Mouse (Mus musculus): Measurements from ENCODE around the gene Nemf.
"Not testable (repeated sequence)": the region's sequence is repeated elsewhere in the genome, so short reads cannot be mapped to it uniquely, and the experiment has no call there.

Gene Nemf

DNA sequence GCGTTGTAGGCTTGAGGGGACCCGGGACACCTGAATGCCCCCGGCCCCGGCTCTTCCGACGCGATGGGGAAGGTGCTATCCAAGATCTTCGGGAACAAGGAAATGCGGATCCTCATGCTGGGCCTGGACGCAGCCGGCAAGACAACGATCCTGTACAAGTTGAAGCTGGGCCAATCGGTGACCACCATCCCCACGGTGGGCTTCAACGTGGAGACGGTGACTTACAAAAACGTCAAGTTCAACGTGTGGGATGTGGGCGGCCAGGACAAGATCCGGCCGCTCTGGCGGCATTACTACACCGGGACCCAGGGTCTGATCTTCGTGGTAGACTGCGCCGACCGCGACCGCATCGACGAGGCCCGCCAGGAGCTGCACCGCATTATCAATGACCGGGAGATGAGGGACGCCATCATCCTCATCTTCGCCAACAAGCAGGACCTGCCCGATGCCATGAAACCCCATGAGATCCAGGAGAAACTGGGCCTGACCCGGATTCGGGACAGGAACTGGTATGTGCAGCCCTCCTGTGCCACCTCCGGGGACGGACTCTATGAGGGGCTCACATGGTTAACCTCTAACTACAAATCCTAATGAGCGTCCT, 15.9 kb upstream of the Nemf start:
- ATAC-seq (ENCODE audit: low TSS enrichment): no peak

DNA sequence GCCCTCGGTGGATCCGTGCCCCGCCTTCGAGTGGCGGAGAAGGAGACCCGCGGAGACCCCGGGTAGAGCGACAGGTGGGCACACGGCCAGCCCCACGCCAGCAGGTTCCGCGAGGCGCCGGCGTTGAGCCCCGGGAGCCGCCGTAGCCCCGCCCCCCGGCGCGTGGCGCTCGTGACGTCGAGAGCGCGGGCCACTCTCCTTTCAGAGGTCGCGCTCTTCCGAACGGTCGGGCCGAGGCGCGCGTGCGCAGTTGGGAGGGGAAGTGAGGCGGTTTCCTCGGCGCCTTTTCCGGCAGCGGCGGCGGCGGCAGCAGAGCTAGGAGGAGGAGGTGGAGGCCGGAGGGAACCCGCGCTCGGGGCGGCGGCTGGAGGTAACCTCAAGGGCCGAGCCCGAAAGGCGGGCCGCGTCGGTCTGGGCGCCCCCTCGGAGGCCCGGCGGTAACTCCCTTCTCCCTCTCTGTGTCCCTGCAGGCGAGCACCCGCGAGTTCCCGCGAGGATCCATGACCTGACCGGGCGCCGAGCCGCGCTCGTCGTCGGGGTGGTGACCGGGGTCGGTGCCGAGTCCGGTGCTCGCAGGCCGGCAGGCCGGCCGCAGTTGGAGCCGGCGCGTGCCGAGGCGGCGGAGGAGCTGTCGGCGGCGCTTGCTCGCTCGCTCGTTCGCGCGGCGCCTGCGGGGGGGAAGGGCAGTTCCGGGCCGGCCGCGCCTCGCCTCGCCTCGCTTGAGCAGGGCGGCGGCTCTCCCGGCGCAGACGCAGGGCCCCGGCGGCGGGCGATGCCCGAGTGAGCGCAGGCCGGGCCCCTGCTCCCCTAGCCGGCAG, 15.1 kb upstream of the Nemf start, which contains the start of the genes Arf6 and Gm9887:
Gene Arf6 (plus strand): TSS at position 297 of the 818 bp plus-strand sequence.
Gene Gm9887 (minus strand): TSS at position 605 of the 818 bp plus-strand sequence.
- ATAC-seq (ENCODE audit: low TSS enrichment): peak; percentile 93

DNA sequence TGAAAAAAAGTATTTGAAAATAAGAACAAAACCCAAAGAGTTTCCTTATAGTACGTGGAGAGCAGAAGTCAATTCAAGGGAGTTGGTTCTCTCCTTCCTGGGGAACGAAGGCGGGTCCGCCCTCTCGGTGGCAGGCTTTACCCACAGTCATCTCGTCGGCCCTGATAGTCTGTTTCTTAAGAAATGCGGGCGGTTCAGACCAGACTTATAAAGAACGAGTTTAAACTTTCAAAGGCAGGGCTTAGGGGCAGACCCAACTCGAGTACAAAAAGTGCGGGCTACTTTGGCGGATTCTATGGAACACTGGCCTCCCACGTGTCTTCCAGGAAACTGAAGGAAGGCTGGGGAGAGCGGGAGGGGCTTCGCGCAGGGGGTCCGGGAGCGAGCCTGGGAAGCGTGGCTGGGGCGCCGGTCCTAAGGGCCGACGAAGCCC, 14.5 kb upstream of the Nemf start:
- ATAC-seq (ENCODE audit: low TSS enrichment): peak; percentile 81

DNA sequence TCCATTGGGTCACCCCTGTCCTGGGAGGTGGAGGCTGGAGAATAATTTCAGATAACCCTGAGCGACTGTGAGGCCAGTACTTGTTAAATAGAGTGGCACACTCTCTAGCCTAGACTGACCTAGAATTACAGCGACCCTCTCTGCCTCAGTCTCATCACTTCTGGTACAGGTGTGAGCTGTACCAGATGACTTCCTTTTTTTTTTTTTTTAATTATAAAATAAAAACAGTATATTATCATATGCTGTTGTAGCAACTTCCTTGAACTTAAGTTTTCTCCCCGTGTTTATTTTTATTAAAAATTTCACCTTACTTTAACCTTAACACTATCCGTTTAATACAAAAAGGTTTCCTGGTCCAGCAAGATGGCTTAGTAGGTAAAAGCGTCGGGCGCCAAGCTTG, 14.0 kb upstream of the Nemf start:
- no peak for ATAC-seq (ENCODE audit: low TSS enrichment)

DNA sequence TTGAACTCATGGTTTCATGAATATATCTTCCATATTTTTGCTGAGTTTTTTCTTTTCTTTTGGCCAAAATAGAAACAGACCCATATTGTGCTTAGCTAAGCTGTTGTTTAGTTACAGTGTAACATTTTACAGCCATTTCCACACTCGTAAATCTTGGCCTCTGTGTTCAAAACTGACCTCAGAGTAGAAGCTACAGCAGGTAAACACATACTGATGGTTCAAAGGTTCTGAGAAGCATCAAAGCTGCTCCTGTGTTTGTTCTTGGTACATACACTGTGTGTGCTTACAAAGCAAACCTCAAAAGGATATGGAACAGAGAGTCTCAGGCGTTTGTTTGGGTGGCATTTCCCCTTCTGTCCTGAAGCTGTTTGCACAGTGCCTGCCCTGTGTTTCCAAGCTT, 10.6 kb upstream of the Nemf start:
- no peak for ATAC-seq (ENCODE audit: low TSS enrichment)

DNA sequence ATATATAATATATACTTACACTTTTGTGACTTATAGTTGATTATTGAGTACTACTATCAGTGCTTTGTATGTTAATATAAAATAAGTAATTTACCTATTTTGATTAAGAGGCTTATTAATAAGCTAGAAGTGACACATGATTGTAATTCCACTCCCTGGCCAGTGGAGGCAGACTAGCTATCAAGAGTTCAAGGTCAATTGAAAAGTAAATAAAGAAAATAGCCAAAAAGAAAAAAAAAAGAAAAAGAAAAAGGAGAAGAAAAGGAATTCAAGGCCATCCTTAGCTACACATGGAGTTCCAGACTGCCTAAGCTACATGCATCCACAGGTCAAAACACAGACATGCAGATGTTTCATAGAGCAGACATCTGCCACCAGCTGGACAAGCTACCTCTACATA, 9.5 kb upstream of the Nemf start:
- no peak for ATAC-seq (ENCODE audit: low TSS enrichment)

DNA sequence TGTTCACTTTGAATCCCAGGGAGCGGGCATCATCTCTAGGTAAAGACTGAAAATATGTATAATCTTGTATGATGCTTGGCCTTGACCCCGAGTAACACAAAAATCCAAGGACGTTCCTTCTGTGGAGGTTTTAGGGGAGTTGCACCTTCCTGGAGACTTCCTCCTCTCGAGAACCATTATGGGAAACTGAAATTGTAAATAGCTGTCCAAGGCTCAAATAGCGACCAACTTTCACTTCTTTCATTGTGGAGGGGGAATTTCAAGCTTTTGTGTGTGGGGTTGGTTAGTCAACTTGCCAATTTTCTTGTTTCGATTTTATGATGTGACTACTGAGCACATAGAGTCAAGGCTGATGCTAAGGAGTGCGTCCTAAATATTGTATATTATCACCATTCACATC, 8.8 kb upstream of the Nemf start:
- no peak for ATAC-seq (ENCODE audit: low TSS enrichment)

DNA sequence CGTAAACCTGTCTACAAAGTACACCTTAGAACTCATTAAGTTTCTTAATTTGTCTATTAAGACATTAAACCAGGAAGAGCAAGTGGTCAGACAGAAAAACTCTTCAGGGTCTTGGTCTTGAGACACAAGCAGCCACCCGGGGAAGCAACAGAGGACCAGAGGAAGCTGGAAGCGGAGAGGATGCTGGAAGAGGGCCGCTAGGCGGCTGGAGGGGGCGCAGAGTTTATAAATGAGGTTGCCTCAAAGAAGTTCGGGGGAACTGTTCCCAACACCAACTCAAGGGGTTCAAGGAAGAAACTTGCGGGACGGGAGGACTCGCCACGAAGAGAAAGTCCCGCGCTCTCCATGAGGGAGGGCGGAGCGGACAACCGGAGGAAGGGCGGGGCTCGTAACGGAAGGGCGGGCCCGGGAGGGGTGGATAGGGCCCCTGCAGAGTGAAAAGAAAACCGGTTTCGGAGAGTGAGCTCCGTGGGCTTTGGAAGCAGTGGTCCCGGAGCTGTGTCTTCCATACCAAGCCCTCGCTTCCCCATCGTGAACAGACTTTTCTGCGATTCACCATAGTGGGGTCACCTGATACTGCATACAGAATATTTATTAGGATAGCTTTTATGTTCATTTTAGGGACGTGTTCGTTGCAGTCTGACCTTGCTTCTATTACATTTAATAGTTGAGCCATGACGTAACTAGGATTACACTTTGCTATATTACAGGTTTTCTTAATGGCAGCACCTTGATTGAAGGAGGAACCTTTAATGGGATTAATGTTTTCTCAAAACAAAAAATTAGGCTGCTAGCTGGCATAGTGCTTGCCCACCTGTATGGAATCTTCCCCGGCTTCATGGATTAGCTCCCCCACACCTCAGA, 7.2 kb upstream of the Nemf start:
- peak; percentile 71 for ATAC-seq (ENCODE audit: low TSS enrichment)

DNA sequence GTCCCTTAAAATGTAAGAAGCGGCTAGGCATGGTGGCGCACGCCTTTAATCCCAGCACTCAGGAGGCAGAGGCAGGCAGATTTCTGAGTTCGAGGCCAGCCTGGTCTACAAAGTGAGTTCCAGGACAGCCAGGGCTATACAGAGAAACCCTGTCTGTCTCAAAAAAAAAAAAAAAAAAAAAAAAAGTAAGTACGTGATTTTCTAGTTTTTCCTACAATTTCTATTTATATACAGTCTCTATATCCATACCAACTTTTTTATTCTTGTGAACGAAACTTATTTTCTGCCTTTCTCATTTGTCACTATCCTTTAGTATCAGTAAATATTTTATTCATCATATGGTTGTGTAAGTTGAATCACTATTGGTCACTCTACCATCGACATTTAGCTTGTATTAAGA, 6.1 kb upstream of the Nemf start:
- ATAC-seq (ENCODE audit: low TSS enrichment): not testable (repeated sequence)

DNA sequence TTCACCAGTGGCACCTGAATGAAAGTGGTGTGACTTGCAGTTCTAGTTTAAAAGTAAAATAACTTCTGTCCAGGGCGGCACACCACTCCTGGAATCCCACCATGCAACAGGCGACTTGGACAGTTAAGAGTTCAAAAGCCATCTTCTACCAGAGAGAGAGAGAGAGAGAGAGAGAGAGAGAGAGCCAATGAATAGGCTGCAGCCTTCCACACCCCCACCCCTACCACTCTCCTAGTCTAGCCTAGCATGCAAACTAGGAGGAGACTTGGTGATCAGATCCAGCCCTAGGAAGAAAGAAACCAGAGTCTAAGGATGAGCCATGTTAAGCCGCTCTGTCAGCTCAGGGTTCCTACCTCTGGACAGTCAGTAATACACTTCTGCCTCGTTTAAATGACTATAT, 5.4 kb upstream of the Nemf start:
- no peak for ATAC-seq (ENCODE audit: low TSS enrichment)

DNA sequence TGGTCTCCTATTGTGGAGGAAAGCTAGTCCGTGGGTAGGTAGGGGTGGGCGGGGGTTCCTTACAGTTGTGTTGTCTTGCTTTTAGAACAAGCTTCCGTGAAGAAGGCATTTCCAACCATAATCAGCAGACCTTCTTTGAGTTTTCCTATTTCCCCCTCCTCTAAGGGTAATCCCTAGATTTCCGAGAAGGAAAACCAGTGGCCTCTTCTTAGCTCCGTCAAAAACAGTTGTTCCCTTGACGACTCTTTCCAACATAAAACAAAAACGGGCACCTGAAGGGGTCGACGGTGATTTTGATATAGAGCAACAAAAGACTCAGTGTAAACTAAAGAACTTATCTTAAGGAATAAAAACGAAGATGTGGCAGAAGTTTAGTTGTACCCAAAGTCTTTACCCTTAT, 5.0 kb upstream of the Nemf start:
- ATAC-seq (ENCODE audit: low TSS enrichment): no peak; the same call in 1 of the 2 replicates

DNA sequence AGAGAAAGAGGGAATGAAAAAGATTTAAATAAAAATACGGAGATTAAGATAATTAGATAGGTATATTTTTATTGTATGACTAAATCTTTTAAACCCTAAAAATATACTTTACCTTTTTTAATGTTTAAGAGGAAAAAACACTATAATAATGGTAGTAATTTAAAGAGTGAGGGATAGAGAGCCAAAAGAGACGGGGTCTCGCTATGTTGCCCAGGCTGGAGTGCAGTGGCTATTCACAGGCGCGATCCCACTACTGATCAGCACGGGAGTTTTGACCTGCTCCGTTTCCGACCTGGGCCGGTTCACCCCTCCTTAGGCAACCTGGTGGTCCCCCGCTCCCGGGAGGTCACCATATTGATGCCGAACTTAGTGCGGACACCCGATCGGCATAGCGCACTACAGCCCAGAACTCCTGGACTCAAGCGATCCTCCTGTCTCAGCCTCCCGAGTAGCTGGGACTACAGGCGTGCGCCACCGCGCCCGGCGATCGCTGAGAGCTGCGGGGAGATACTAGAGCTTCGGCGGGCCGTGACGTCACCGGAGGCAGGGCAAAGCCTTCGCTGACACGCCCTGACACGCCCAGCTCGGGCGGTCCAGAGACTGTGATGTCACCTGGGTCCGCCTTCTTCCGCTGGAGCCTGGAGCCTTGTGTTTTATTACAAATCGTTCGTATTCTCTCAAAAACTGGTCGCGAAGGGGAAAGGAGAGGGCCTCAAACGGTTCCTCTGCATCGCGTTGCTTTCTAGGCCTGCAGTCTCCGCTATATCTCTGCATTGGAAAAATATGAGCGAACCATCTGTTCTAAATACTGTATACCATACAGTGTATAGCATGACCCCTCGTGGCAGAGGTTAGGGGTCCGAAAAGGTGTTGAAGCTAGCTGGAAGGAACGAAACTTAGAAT, 4.3 kb upstream of the Nemf start:
- ATAC-seq (ENCODE audit: low TSS enrichment): peak; percentile 94

DNA sequence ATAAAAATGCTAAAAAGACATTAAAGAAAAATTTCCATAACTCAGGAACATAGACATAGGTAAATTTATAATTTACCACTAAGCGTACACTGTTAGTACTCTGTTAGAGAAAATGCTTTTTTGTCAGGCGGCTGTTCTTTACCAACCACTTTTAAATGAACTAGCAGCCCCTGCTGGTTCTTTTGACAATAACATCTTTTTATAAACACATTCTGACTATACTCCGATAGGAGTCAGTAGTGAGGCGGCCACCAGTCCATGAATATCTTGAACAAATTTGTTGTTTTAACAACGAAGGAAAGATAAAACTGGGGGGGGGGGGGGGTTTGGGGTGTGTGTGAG, 3.7 kb upstream of the Nemf start:
- ATAC-seq (ENCODE audit: low TSS enrichment): no peak

DNA sequence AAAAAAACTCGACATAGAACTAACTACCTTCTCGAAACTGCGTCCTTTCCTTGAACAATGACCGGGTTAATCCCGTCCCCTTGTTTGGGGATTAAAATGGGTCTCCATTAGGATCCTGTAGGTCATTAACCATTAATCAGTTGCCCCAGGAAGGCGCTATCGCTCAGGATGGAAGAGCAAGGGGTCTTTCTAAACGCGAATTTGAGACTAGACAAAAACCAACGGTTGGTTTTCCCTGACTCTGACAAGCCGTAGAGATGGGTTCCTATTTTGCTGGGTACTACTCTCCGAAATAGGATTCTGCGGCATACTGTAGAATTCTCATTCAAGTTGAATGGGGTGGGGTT, 308 bp upstream of the Nemf start:
- ATAC-seq (ENCODE audit: low TSS enrichment): no peak

DNA sequence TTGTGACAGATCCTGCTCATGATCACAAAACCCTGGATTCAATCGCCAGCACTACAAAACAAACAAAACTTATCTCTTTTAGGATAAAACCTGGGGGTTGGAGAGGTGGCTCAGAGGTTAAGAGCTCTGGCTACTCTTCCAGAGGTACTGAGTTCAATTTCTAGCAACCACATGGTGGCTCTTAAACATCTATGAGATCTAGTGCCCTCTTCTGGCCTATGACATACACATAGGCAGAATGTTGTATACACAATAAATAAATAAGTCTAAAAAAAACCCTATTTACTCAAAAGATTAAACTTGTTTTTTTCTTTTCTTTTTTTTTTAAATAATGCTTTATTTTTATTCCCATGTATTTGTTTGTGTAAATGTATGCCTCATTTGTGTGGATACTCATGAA, 5.3 kb downstream of the Nemf start:
- no peak for ATAC-seq (ENCODE audit: low TSS enrichment)

DNA sequence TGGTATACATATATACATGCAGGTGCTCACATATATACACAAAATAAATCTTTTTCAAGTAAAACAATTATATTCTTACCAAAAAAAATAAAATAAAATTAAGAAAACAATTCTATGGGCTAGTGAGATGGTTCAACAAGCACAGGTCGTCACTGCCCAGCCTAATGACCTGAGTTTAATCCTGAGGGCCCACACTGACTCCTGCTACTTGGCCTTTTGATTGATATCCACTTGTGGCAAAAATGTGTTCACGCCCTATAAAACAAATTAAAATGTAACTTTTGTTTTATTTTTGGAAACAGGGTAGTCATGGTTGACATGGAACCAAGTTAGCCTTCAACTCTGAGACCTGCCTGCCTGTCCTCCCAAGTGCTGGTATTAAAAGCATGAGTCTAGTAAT, 7.0 kb downstream of the Nemf start:
- no peak for ATAC-seq (ENCODE audit: low TSS enrichment)

DNA sequence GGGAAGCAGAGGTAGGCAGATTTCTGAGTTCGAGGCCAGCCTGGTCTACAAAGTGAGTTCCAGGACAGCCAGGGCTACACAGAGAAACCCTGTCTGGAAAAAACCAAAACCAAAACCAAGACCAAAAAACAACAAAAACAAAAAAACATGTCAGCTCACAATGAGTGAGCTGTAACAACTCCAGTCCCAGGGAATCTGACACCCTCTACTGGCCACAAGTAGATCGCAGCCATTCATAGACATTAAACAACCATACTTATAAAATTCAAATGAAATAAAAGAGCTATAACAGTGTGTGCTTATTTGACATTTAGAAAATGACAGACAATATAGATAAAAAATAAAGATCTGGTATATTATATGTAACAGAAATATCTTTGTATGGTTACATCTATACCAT, 23.4 kb downstream of the Nemf start:
- ATAC-seq (ENCODE audit: low TSS enrichment): no peak

DNA sequence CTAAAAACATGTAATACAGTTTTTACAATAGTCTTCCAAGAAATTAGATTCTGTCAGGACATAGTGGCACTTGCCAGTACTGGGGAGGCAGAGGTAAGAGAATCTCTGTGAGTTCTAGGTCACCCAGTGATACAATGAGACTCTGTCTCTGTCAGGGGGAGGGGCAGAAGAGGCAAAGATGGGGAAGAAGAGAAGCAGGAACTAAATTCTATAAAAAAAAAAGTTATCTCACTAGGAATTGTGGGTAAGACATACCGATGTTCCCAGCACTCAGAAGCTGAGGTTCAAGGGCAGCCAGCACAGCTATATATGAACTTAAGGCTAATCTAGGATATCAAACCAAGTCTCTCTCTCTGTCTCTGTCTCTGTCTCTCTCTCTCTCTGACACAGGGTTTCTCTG, 24.8 kb downstream of the Nemf start:
- ATAC-seq (ENCODE audit: low TSS enrichment): no peak

DNA sequence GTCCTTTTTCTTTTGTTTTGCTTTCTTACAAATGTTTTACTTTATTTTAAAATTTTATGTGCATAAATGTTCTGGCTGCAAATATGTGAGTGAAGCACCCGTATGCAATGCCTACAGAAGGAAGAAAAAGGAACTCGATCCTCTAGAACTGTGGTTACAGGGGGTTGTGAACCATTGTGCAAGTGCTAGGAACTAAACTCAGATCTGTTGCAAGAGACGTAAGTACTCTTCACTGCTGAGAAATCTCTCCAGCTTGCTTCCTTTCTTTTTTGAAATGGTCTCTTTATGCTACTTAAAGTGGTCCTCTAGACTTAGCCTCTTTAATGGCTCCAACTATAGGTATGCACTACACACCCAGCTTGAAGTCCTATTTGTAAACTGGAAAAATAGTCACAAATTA, 25.8 kb downstream of the Nemf start:
- ATAC-seq (ENCODE audit: low TSS enrichment): no peak

DNA sequence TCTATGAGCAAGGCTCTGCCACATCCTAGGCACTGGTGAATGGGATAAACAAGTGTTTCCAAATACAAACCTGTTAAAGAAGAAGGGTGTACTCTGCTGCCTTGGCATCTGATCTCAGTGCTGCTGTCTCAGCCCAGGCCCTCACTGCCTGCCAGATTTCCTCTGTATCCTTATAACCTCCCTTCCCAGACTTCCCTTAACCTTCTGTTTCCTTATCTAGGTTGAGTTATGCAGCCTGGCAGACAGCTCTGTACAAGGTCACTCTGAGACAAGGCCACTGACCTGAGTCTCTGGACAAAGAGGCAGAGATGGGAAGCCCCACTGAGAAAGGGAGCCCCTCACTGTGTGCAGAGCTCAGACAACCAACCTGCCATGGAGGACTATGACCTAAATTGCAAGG, 38.5 kb downstream of the Nemf start:
- no peak for ATAC-seq (ENCODE audit: low TSS enrichment)

DNA sequence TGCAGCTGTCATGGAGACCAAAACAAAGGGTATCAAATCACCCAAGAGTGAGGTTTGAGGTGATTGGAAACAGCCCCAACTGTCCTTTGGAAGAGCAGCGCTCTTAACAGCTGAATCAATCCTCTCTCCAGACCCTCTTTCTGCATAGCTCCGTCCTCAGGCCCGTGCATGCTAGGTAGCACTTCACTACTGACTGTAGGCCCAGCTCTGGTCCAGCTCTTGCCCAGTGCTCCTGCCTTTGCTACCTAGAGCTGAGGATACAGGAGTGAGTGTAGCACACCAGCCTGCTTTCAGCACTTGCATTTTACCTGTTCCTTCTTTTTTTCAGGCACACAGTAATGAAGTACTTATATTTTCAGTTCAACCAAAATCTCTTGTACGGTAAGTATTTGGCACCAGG, 47.3 kb downstream of the Nemf start:
- no peak for ATAC-seq (ENCODE audit: low TSS enrichment)

DNA sequence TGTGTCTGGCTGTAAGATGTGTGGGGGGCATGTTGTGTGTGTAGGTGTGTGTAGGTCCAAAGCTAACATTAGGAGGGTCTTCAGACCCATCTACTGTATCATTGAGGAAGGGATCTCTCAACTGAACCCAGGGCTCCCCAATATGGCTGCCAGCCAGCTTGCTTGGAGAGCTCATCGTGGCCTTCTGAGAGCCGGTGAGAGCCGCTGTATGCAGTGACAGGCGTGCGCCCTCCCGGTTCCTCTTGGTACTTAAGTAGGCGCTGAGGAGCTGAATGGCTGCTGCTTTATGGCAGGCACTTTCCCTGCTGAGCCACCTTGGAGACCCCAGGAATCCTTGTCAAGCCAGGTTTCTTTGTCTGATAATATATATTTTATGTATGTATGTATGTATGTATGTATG, 50.6 kb downstream of the Nemf start:
- ATAC-seq (ENCODE audit: low TSS enrichment): no peak
